Mouse (Mus musculus) hindbrain, embryonic 10.5 days (tissue): Measurements from ENCODE around the gene Mterf2. TPM values are rescaled to one million over a fixed set of nuclear protein-coding genes. Genes with fewer than 3 reads are reported as not detected.

Experiments
- DNase-seq: peaks from one replicate; pipeline ENCODE4 v3.0.0-alpha.2; 2017; ENCODE audit warnings: low spot score
- H3K27ac ChIP-seq: fragments of 300-500 bp; sonication (generic); 2 replicates; pipeline ENCODE4 v1.5.1; 2016; ENCODE audit warnings: mild to moderate bottlenecking, moderate library complexity
- H3K27me3 ChIP-seq: fragments of 300-500 bp; sonication (generic); 2 replicates; pipeline ENCODE4 v1.6.1; 2016; ENCODE audit warnings: mild to moderate bottlenecking; ENCODE audit not compliant: poor library complexity, insufficient read depth, severe bottlenecking
- H3K36me3 ChIP-seq: fragments of 300-500 bp; sonication (generic); 2 replicates; pipeline ENCODE4 v1.6.1; 2016; ENCODE audit warnings: mild to moderate bottlenecking, moderate library complexity
- H3K4me1 ChIP-seq: fragments of 300-500 bp; sonication (generic); replicated peaks from 2 replicates; pipeline ENCODE4 v1.6.1; 2016; ENCODE audit warnings: mild to moderate bottlenecking
- H3K4me3 ChIP-seq: fragments of 300-500 bp; sonication (generic); 2 replicates; pipeline ENCODE4 v1.5.1; 2016; ENCODE audit warnings: mild to moderate bottlenecking, moderate library complexity
- H3K9me3 ChIP-seq: fragments of 300-500 bp; sonication (generic); 2 replicates; pipeline ENCODE4 v1.6.1; 2016; ENCODE audit warnings: mild to moderate bottlenecking, moderate library complexity
- WGBS: fragments of 180-500 bp; shearing (Covaris S2); methylation state at CpG from one replicate; pipeline ENCODE4 v1.1.7; 2016; 5-methylcytosine and 5-hydroxymethylcytosine counted together
- polyA plus RNA-seq: library from polyadenylated mRNA; unstranded; fragments of >200 nt; fragmentation: Nextera tagmentation; extraction: Ambion mirVana; gene quantifications from 2 replicates; pipeline ENCODE4 v1.2.1, GENCODE M21; 2016

Mterf2 gene
- polyA plus RNA-seq: 26.7 and 28.1 TPM in 2 replicates

GRCm38 (mm10) chr10:85127395-85128287 is at the start of gene Mterf2:
Gene Mterf2, minus strand, starts transcription at chr10:85128027.
- Histone ChIP-seq H3K9me3 (no peaks in the 10 kb centered on the region), H3K27ac (peak within 1 kb of the TSS; percentile 91), H3K4me1 (peaks cover 19% of the 10 kb centered on the region), H3K27me3 (no peaks in the 10 kb centered on the region), H3K4me3 (peak within 1 kb of the TSS; percentile 83), H3K36me3 (peaks cover 49% of the 10 kb centered on the region)
- 7% methylated on average over 20 of the region's 20 CpGs for WGBS
- peak; percentile 92 for DNase-seq

- Histone ChIP-seq H3K27me3 (no peaks in the 10 kb centered on the region), H3K27ac (no peak overlapping the region), H3K4me3 (no peak overlapping the region), H3K9me3 (no peaks in the 10 kb centered on the region), H3K4me1 (no peaks in the 10 kb centered on the region), H3K36me3 (no peaks in the 10 kb centered on the region)
- DNase-seq: no peak
- WGBS: 89% methylated on average over 2 of the region's 2 CpGs
Observed at GRCm38 (mm10) chr10:85176640-85177039, 48.8 kb upstream of the Mterf2 start.

GRCm38 (mm10) chr10:85165306-85165705 is 37.5 kb upstream of the Mterf2 start:
- no peak for DNase-seq
- H3K4me3 ChIP-seq: no peak overlapping the region
- H3K27ac ChIP-seq: no peak overlapping the region
- 0 out of 2 replicates have a peak, but pooled peaks cover 8% of the 10 kb centered on the region for H3K4me1 ChIP-seq
- no peaks in the 10 kb centered on the region for H3K9me3 ChIP-seq
- WGBS: 85% methylated on average over 5 of the region's 5 CpGs
- H3K27me3 ChIP-seq: no peaks in the 10 kb centered on the region
- no peaks in the 10 kb centered on the region for H3K36me3 ChIP-seq

GRCm38 (mm10) chr10:85164791-85165190 is 37.0 kb upstream of the Mterf2 start:
- Histone ChIP-seq H3K27me3 (no peaks in the 10 kb centered on the region), H3K4me1 (0 out of 2 replicates have a peak, but pooled peaks cover 8% of the 10 kb centered on the region), H3K36me3 (no peaks in the 10 kb centered on the region), H3K27ac (no peak overlapping the region), H3K4me3 (no peak overlapping the region), H3K9me3 (no peaks in the 10 kb centered on the region)
- 93% methylated on average over 13 of the region's 13 CpGs for WGBS
- DNase-seq: no peak

GRCm38 (mm10) chr10:85161745-85162351 is 34.0 kb upstream of the Mterf2 start:
- Histone ChIP-seq H3K4me3 (no peak overlapping the region), H3K27me3 (no peaks in the 10 kb centered on the region), H3K9me3 (no peaks in the 10 kb centered on the region), H3K4me1 (0 out of 2 replicates have a peak, but pooled peaks cover 8% of the 10 kb centered on the region), H3K36me3 (no peaks in the 10 kb centered on the region), H3K27ac (no peak overlapping the region)
- DNase-seq: no peak
- 84% methylated on average over 5 of the region's 5 CpGs for WGBS

GRCm38 (mm10) chr10:85159989-85160619 is 32.3 kb upstream of the Mterf2 start:
- 93% methylated on average over 1 of the region's 1 CpGs for WGBS
- Histone ChIP-seq H3K4me3 (no peak overlapping the region), H3K27me3 (no peaks in the 10 kb centered on the region), H3K36me3 (no peaks in the 10 kb centered on the region), H3K9me3 (no peaks in the 10 kb centered on the region), H3K27ac (no peak overlapping the region), H3K4me1 (0 out of 2 replicates have a peak, but pooled peaks cover 8% of the 10 kb centered on the region)
- no peak for DNase-seq

- 90% methylated on average over 7 of the region's 7 CpGs for WGBS
- H3K4me1 ChIP-seq: 0 out of 2 replicates have a peak, but pooled peaks cover 8% of the 10 kb centered on the region
- H3K27me3 ChIP-seq: no peaks in the 10 kb centered on the region
- no peak overlapping the region for H3K4me3 ChIP-seq
- H3K9me3 ChIP-seq: no peaks in the 10 kb centered on the region
- H3K27ac ChIP-seq: no peak overlapping the region
- no peaks in the 10 kb centered on the region for H3K36me3 ChIP-seq
- no peak for DNase-seq
Observed at GRCm38 (mm10) chr10:85157451-85157850, 29.6 kb upstream of the Mterf2 start.

- WGBS: 10% methylated on average over 2 of the region's 2 CpGs
Observed at GRCm38 (mm10) chr10:85154195-85154594, 26.4 kb upstream of the Mterf2 start.

GRCm38 (mm10) chr10:85149226-85149625 is 21.4 kb upstream of the Mterf2 start:
- Histone ChIP-seq H3K4me3 (no peak overlapping the region), H3K27me3 (no peaks in the 10 kb centered on the region), H3K36me3 (peaks cover 47% of the 10 kb centered on the region), H3K4me1 (no peaks in the 10 kb centered on the region), H3K27ac (no peak overlapping the region), H3K9me3 (no peaks in the 10 kb centered on the region)
- DNase-seq: no peak
- WGBS: 90% methylated on average over 5 of the region's 5 CpGs

More at GRCm38 (mm10) chr10:85154195-85154594, 26.4 kb upstream of the Mterf2 start:
- Histone ChIP-seq H3K27ac (no peak overlapping the region), H3K4me3 (no peak overlapping the region), H3K27me3 (no peaks in the 10 kb centered on the region), H3K4me1 (no peaks in the 10 kb centered on the region), H3K9me3 (no peaks in the 10 kb centered on the region), H3K36me3 (peaks cover 9% of the 10 kb centered on the region; the same call in 1 of the 2 replicates)
- peak; percentile 38 for DNase-seq

- peaks cover 75% of the 10 kb centered on the region for H3K36me3 ChIP-seq
- no peak overlapping the region for H3K27ac ChIP-seq
- 91% methylated on average over 14 of the region's 14 CpGs for WGBS
- no peak overlapping the region for H3K4me3 ChIP-seq
- H3K9me3 ChIP-seq: no peaks in the 10 kb centered on the region
- no peaks in the 10 kb centered on the region for H3K27me3 ChIP-seq
- DNase-seq: no peak
- no peaks in the 10 kb centered on the region for H3K4me1 ChIP-seq
Observed at GRCm38 (mm10) chr10:85146282-85146681, 18.5 kb upstream of the Mterf2 start.

- Histone ChIP-seq H3K9me3 (no peaks in the 10 kb centered on the region), H3K4me3 (no peak overlapping the region), H3K4me1 (no peaks in the 10 kb centered on the region), H3K36me3 (peaks cover 59% of the 10 kb centered on the region), H3K27ac (no peak overlapping the region), H3K27me3 (no peaks in the 10 kb centered on the region)
- DNase-seq: no peak
- 90% methylated on average over 9 of the region's 9 CpGs for WGBS
Observed at GRCm38 (mm10) chr10:85141465-85141864, 13.6 kb upstream of the Mterf2 start.

- Histone ChIP-seq H3K27me3 (no peaks in the 10 kb centered on the region), H3K4me3 (no peak overlapping the region), H3K36me3 (peaks cover 34% of the 10 kb centered on the region), H3K9me3 (no peaks in the 10 kb centered on the region), H3K27ac (no peak overlapping the region), H3K4me1 (no peaks in the 10 kb centered on the region)
- WGBS: 77% methylated on average over 6 of the region's 6 CpGs
- DNase-seq: no peak
Observed at GRCm38 (mm10) chr10:85136573-85136972, 8.7 kb upstream of the Mterf2 start.
